Mouse (Mus musculus) E14TG2a.4 (cell line): ENCODE measurements at regions not wholly inside any gene's neighbourhood (a gene's known extent, or its start where the extent isn't known, plus 50 kb on each side); places are given as distances from the start of the nearest gene placed in this dataset.

ENCODE experiments used
- H3K27me3 ChIP-seq: 2 replicates; pipeline ENCODE4 v1.6.1; 2014; ENCODE audit warnings: low read length, control low read depth; ENCODE audit not compliant: insufficient read depth
- H3K36me3 ChIP-seq: 2 replicates; pipeline ENCODE4 v1.6.1; 2014; ENCODE audit warnings: low read length, control low read depth; ENCODE audit not compliant: insufficient read depth
- H3K4me1 ChIP-seq: replicated peaks from 2 replicates; pipeline ENCODE4 v1.6.1; 2014; ENCODE audit warnings: low read depth, low read length, control low read depth
- H3K4me3 ChIP-seq: replicated peaks from 2 replicates; pipeline ENCODE4 v1.5.1; 2014; ENCODE audit warnings: mild to moderate bottlenecking, low read length
- H3K9me3 ChIP-seq: 2 replicates; pipeline ENCODE4 v1.6.1; 2014; ENCODE audit warnings: low read length, control low read depth
- CTCF ChIP-seq: conservative IDR thresholded peaks from 2 replicates; pipeline ENCODE4 v1.5.1; 2014; ENCODE audit warnings: low read length
- NANOG ChIP-seq: IDR thresholded peaks from 2 replicates; pipeline ENCODE4 v1.6.1; 2014; ENCODE audit warnings: borderline replicate concordance, low read length, mixed read lengths
- POU5F1 ChIP-seq: IDR thresholded peaks from 2 replicates; pipeline ENCODE4 v1.6.1; 2014; ENCODE audit warnings: low read length, borderline replicate concordance

GRCm38 (mm10) chr17:4250476-4250875 lies 554.4 kb upstream of the Nox3 start:
- Histone ChIP-seq H3K4me3 (no peak overlapping the region), H3K9me3 (no peaks in the 10 kb centered on the region), H3K4me1 (no peaks in the 10 kb centered on the region), H3K27me3 (no peaks in the 10 kb centered on the region), H3K36me3 (no peaks in the 10 kb centered on the region)
- TF ChIP-seq POU5F1 = no peak

- TF ChIP-seq POU5F1 = no peak
- Histone ChIP-seq H3K9me3 (no peaks in the 10 kb centered on the region), H3K4me1 (no peaks in the 10 kb centered on the region), H3K36me3 (no peaks in the 10 kb centered on the region), H3K27me3 (no peaks in the 10 kb centered on the region), H3K4me3 (no peak overlapping the region)
Observed at GRCm38 (mm10) chr17:4265471-4265870, 569.4 kb upstream of the Nox3 start.

- no peaks in the 10 kb centered on the region for H3K36me3 ChIP-seq
- no peaks in the 10 kb centered on the region for H3K27me3 ChIP-seq
- no peaks in the 10 kb centered on the region for H3K4me1 ChIP-seq
- no peak overlapping the region for H3K4me3 ChIP-seq
- no peaks in the 10 kb centered on the region for H3K9me3 ChIP-seq
- no peak for TF ChIP-seq POU5F1
Observed at GRCm38 (mm10) chr17:4265946-4266345, 569.9 kb upstream of the Nox3 start.

GRCm38 (mm10) chr17:4266487-4266886 lies 570.4 kb upstream of the Nox3 start:
- Histone ChIP-seq H3K27me3 (no peaks in the 10 kb centered on the region), H3K4me1 (no peaks in the 10 kb centered on the region), H3K9me3 (no peaks in the 10 kb centered on the region), H3K4me3 (no peak overlapping the region), H3K36me3 (no peaks in the 10 kb centered on the region)
- TF ChIP-seq POU5F1 (no peak), NANOG (no peak), CTCF (no peak)

GRCm38 (mm10) chr17:4268380-4268779 lies 572.3 kb upstream of the Nox3 start:
- no peaks in the 10 kb centered on the region for H3K4me1 ChIP-seq
- H3K36me3 ChIP-seq = no peaks in the 10 kb centered on the region
- no peaks in the 10 kb centered on the region for H3K9me3 ChIP-seq
- TF ChIP-seq NANOG = no peak
- no peak for TF ChIP-seq CTCF
- TF ChIP-seq POU5F1 = no peak
- H3K27me3 ChIP-seq = no peaks in the 10 kb centered on the region
- no peak overlapping the region for H3K4me3 ChIP-seq

GRCm38 (mm10) chr17:4272456-4272855 lies 576.4 kb upstream of the Nox3 start:
- no peaks in the 10 kb centered on the region for H3K4me1 ChIP-seq
- no peaks in the 10 kb centered on the region for H3K36me3 ChIP-seq
- no peaks in the 10 kb centered on the region for H3K27me3 ChIP-seq
- TF ChIP-seq POU5F1 = no peak
- no peak for TF ChIP-seq NANOG
- TF ChIP-seq CTCF = no peak
- H3K4me3 ChIP-seq = no peak overlapping the region
- no peaks in the 10 kb centered on the region for H3K9me3 ChIP-seq

GRCm38 (mm10) chr17:4276722-4277121 lies 580.7 kb upstream of the Nox3 start:
- H3K36me3 ChIP-seq = no peaks in the 10 kb centered on the region
- H3K4me3 ChIP-seq = no peak overlapping the region
- H3K27me3 ChIP-seq = no peaks in the 10 kb centered on the region
- H3K4me1 ChIP-seq = no peaks in the 10 kb centered on the region
- TF ChIP-seq POU5F1 (no peak), CTCF (no peak), NANOG (no peak)
- H3K9me3 ChIP-seq = no peaks in the 10 kb centered on the region

GRCm38 (mm10) chr17:4278239-4278827 lies 582.3 kb upstream of the Nox3 start:
- Histone ChIP-seq H3K27me3 (no peaks in the 10 kb centered on the region), H3K4me1 (no peaks in the 10 kb centered on the region), H3K36me3 (no peaks in the 10 kb centered on the region), H3K4me3 (no peak overlapping the region), H3K9me3 (no peaks in the 10 kb centered on the region)
- TF ChIP-seq CTCF (no peak), POU5F1 (no peak), NANOG (no peak)

GRCm38 (mm10) chr17:4281451-4281850 lies 585.4 kb upstream of the Nox3 start:
- no peaks in the 10 kb centered on the region for H3K9me3 ChIP-seq
- TF ChIP-seq NANOG (no peak), CTCF (no peak), POU5F1 (no peak)

More at GRCm38 (mm10) chr17:4281451-4281850, 585.4 kb upstream of the Nox3 start:
- Histone ChIP-seq H3K36me3 (no peaks in the 10 kb centered on the region), H3K4me3 (no peak overlapping the region), H3K27me3 (no peaks in the 10 kb centered on the region), H3K4me1 (peaks cover 6% of the 10 kb centered on the region)
